Mouse (Mus musculus) kidney, adult 11 months (tissue): ENCODE data around the gene Zdhhc24.
"Not testable (repeated sequence)": the region's sequence is repeated elsewhere in the genome, so short reads cannot be mapped to it uniquely, and the experiment has no call there.

Experiments used
- DNase-seq: peaks from one replicate; pipeline ENCODE4 v3.0.0; 2022

Gene Zdhhc24

GRCm38 (mm10) chr19:4878405-4879323 lies at the start of gene Zdhhc24:
Gene Zdhhc24 (plus strand): TSS chr19:4878668.
- DNase-seq = peak; percentile 96

- DNase-seq = peak; percentile 73
These were observed 49.3 kb upstream of the Zdhhc24 start for GRCm38 (mm10) chr19:4829156-4829555.

- DNase-seq = no peak
These were observed 44.5 kb upstream of the Zdhhc24 start for GRCm38 (mm10) chr19:4833977-4834376.

- peak; percentile 60 for DNase-seq
These were observed 42.4 kb upstream of the Zdhhc24 start for GRCm38 (mm10) chr19:4836096-4836495.

- DNase-seq = no peak
These were observed 41.4 kb upstream of the Zdhhc24 start for GRCm38 (mm10) chr19:4837049-4837448.

GRCm38 (mm10) chr19:4838526-4839140 lies 39.8 kb upstream of the Zdhhc24 start:
- no peak for DNase-seq

GRCm38 (mm10) chr19:4839149-4839548 lies 39.3 kb upstream of the Zdhhc24 start, which contains the start of the genes Ccs and Ccdc87:
Gene Ccs (minus strand): TSS chr19:4839332.
Gene Ccdc87 (plus strand): TSS chr19:4839366.
- DNase-seq = peak; percentile 99

GRCm38 (mm10) chr19:4840848-4841247 lies 37.6 kb upstream of the Zdhhc24 start:
- no peak for DNase-seq

- DNase-seq = no peak
These were observed 35.9 kb upstream of the Zdhhc24 start for GRCm38 (mm10) chr19:4842611-4843010.

- no peak for DNase-seq
These were observed 32.6 kb upstream of the Zdhhc24 start for GRCm38 (mm10) chr19:4845846-4846245.

GRCm38 (mm10) chr19:4847490-4847889 lies 31.0 kb upstream of the Zdhhc24 start:
- DNase-seq = peak; percentile 61

GRCm38 (mm10) chr19:4849800-4850199 lies 28.7 kb upstream of the Zdhhc24 start:
- no peak for DNase-seq

GRCm38 (mm10) chr19:4850281-4850680 lies 28.2 kb upstream of the Zdhhc24 start:
- DNase-seq = no peak

GRCm38 (mm10) chr19:4854552-4855469 lies 23.7 kb upstream of the Zdhhc24 start, which contains the start of gene Ctsf:
Gene Ctsf (plus strand): TSS chr19:4855130.
- peak; percentile 95 for DNase-seq

- DNase-seq = no peak
These were observed 23.0 kb upstream of the Zdhhc24 start for GRCm38 (mm10) chr19:4855470-4855820.

- DNase-seq = no peak
These were observed 22.5 kb upstream of the Zdhhc24 start for GRCm38 (mm10) chr19:4855951-4856350.

GRCm38 (mm10) chr19:4859081-4859480 lies 19.4 kb upstream of the Zdhhc24 start:
- DNase-seq = no peak

GRCm38 (mm10) chr19:4863048-4863447 lies 15.4 kb upstream of the Zdhhc24 start:
- no peak for DNase-seq

- no peak for DNase-seq
These were observed 13.3 kb upstream of the Zdhhc24 start for GRCm38 (mm10) chr19:4865147-4865546.

- DNase-seq = not testable (repeated sequence)
These were observed 3.9 kb upstream of the Zdhhc24 start for GRCm38 (mm10) chr19:4874613-4875012.

- no peak for DNase-seq
These were observed 2.2 kb upstream of the Zdhhc24 start for GRCm38 (mm10) chr19:4876241-4876640.

GRCm38 (mm10) chr19:4876755-4877154 lies 1.7 kb upstream of the Zdhhc24 start:
- no peak for DNase-seq

GRCm38 (mm10) chr19:4877785-4878184 lies 683 bp upstream of the Zdhhc24 start, which contains the start of gene Actn3:
Gene Actn3 (minus strand): TSS chr19:4877909.
- DNase-seq = no peak
